Mouse (Mus musculus): ENCODE data around the gene Fxyd5.

Fxyd5 gene

GRCm38 (mm10) chr7:31042431-31042910, at the start of gene Fxyd5:
Gene Fxyd5, minus strand, starts transcription at chr7:31042481.
- DNase-seq (ENCODE audit: low spot score), result no peak

DNA sequence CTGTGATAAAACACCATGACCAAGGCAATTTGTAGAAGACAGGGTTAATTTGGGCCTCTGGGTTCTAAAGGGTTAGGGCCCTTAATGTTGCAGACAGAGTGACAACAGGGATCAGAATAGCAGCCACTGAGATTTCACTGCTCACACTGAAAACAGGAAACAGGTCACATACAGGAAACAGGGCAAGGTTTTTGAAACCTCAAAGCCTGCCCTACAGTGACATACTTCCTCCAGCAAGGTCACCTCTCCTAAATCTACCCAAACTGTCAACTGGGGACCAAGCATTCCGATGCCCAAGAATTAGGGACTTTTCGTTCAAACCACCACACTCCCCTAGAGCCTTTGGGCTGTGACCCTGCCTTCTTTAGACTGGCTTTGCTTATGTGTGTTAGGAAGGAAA, 47.4 kb upstream of the Fxyd5 start:
- no peak for DNase-seq (ENCODE audit: low spot score)

DNA sequence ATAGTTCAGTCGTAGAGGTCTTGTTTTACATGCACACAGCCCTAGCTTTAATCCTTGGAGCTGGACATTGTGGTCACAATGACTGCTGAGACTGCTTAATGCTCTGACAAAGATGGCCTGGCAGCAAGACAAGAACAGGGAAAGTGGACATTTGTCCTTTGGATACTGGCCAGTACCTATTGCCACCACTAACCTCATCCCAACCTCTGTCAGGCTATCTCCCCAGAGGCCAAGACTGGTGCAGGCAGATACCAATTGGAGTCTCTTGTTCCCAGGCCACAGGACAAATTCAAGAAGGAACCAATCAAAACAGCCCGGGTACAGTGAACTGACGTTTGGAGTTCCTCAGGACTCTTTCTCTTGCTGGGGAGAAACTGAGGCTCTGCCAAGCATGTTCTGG, 45.9 kb upstream of the Fxyd5 start:
- DNase-seq (ENCODE audit: low spot score), result no peak

DNA sequence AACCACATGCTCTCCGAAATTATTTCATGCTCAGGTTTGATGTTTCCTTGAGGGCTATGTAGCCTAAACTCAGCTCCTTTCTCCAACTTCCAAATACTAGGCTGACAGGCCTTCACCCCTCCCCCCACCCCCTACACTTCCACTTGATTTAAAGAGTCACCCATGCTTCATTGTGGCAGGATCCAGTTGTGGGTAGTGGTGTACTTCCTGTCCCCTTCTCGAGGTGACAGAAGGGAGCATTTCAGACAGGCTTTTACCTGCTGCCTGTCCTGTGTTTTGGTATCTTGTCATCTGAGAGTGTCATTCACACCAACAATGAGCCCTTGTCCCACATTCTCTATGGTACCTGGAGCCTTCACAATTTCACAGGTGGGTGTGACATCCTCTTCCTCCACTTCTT, 45.0 kb upstream of the Fxyd5 start:
- no peak for DNase-seq (ENCODE audit: low spot score)

DNA sequence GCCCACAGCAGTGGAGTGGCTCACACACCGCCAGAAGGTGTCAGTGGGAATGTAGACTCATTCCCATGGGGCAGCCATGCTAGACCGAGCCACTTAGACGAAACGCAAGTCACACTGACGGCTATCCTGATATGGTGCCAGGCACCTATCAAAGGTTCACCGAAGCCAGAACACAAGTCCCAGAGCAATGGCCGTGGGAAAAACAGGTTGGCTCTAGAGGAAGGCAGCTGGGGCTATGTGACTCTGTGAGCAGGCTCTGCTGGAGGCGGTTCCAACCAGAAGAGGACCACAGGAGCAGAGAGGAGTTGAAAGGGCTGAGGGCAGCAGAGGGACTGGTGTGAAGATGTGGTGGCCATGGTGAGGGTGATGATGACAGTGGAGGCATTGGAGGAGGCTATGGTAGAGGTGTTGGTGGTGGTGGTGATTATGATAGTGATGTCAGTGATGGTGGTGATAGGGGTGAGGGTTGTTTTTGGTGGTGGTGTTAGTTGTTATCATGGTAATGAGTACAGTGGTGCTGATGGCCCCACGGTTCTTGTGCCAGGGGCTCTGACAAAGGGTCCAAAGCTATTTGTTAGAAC, 44.0 kb upstream of the Fxyd5 start:
- no peak for DNase-seq (ENCODE audit: low spot score)

DNA sequence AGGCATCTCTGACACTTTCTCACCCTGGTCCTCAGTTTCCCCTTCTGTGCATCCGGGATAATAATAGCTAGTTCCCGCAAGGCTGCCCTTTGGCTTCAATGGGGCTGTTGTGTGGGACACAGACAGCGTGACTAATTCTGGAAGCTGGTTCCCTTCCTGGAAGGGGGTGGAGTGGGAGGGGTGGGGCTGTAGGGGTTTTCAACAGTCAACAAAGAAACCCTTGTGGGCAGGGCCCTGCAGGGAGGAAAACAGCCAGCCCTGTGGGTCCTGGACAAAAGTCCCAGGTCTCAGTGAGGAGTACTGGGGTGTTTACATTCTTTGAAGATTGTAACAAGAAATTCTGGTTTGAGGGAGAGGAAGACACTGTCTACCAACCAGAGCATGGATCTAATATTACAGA, 42.9 kb upstream of the Fxyd5 start:
- no peak for DNase-seq (ENCODE audit: low spot score)

- no peak for DNase-seq (ENCODE audit: low spot score)
These were observed 41.9 kb upstream of the Fxyd5 start for GRCm38 (mm10) chr7:31084140-31084539.

DNA sequence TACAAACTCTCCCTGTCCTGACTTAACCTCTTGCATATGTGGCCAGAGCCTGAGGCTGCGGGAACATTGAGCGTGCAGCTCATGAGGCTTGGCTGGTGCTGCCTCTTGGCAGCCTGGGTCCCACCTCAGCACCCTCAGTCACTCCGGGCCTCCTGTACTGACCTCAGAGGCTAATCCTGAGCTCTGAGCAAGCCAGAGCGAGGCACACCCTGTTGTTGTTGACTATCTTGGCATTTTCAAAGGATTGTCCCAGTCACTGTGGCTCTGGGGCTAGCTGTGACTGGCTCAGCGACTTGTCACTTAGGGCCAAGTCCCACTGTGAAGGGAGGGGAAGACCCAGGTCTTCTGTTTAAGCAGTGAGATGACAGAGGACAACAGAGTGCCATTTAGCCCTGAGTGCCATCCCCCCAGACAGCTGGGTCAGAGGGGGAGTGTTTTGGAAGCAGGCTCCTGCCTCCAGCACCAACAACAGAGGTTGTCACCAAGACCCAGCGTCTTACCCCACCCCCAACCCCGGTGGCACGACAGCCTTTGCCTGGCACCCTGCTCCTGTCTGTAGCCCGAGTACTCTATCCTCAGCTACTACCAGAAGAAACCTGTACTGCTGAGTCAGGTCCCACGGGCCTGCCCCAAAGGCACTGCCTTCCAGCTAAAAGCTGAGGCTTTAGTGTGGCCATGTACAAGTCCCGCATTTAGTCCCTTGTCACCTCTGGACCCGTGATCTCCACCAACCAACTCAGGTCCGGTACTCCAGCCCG, 40.7 kb upstream of the Fxyd5 start:
- DNase-seq (ENCODE audit: low spot score), result no peak

GRCm38 (mm10) chr7:31082106-31082505, 39.8 kb upstream of the Fxyd5 start:
- DNase-seq (ENCODE audit: low spot score), result no peak

DNA sequence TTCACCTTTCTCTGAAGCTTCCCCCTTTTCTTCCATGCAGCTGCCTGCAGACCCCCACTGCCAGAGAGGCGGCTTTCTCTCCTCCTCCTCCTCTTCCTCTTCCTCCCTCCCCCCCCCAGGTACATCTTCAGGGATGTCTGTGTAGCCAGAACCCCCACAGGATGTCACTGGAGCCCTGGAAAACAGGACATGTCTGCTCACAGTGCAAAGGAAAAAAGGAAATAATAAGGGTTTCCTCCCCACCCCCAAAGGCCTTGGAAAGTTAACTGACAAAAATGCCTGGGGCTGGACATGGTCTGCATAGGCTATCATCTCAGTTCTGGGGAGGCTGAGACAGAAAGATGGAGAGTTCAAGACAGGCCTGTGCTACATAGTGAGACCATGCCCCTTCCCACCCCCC, 38.8 kb upstream of the Fxyd5 start:
- DNase-seq (ENCODE audit: low spot score), result no peak

GRCm38 (mm10) chr7:31080611-31081010, 38.3 kb upstream of the Fxyd5 start:
- no peak for DNase-seq (ENCODE audit: low spot score)

DNA sequence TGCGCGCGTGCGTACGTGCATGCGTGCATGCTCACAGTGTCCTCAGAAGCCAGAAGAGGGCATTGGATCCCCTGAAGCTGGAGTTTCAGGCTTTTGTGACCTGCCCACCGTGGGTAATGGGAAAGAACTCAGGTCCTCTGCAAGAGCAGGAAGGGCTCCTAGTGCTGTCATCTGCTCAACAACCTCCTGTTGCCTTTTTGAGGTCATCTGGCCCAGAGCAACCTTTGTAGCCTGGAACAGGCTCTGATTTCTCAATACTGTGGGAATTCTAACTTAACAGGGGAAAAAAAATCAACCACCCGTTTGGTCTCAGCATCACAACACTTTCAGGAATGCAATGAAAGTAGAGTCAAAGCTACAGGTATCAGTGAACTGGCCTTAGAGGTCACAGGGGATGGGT, 37.4 kb upstream of the Fxyd5 start:
- DNase-seq (ENCODE audit: low spot score), result no peak

DNA sequence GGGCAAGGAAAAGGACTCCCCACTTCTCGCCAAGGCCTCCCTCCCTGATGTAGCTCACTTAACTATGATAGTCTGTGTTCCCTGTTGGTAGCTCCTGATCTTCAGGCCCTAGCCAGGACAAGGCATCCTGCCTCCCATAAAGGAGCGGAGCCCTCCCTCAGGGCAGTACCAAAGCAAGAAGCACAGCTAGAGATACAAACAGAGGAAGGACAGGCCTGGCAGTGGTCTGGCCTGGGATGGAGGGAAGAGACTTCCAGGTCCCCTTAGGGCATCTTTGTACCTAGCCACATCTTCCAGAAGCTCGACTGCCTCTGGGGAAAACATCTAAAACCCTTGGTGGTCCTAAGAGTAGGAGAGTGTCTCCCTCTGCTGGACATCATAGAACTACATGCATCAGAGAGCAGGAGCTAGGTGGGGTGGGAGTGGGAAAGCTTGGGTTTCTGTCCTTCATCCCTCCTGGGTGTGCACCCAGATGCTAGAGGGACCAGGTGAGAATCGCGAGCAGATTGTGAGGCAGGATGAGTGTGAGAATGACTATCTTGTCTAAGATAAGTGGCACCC, 35.7 kb upstream of the Fxyd5 start:
- no peak for DNase-seq (ENCODE audit: low spot score)

DNA sequence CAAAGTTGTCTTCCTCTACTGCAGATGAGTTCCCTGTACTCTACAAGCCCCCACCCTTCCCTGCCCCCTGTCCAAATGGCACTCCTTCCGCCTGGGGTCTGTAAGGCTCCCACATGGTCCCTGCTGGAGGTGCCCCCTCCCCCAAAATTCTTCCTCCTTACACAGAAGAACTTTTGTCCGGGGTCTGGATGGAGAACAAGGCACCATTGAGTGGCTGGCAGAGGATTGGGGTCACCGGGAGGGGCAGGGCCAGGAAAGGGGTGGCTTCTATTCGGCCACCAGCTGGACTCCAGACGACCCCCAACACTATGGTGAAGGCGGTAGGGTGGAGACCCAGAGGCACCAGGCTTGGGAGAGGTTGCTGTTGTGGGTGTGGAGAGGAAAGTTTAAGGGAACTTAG, 35.2 kb upstream of the Fxyd5 start:
- no peak for DNase-seq (ENCODE audit: low spot score)

DNA sequence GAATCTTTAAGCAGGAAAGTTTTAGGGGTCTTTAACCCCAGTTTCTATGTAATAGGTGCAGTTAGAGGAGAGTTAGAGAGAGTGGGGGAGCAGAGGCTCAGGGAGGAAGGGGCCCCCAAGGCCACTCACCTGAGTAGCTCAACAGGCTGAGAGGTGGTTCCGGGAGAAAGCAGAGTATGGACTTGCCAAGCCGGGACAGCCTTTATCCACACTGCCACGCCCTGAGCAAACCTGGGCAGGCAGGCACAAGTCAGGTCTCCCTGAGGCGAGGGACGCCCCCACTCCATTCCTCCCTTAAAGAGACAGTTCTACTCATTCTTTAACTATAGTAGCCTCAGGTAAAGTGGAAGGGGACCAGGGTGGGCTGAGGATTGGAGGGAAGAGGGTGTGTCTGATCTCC, 34.2 kb upstream of the Fxyd5 start, which contains the start of gene Fxyd3:
Gene Fxyd3, minus strand, starts transcription at position 213 of the 400 bp plus-strand sequence.
- no peak for DNase-seq (ENCODE audit: low spot score)

DNA sequence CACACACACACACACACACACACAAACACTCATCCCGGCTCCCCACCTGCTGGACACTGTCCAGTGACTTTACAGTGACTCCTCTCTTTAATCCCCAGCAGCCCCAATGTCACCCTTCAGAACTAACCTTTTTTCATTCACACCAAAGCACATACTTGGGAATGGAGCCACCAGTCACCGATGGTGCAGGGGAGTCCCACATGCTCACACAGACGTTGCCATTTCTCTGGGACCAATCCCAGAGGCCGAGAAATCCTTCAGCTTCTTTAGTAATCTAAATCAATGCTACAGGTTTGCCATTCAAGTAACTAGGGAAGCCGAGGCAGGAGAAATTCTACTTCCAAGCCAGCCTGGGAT, 32.4 kb upstream of the Fxyd5 start:
- no peak for DNase-seq (ENCODE audit: low spot score)

DNA sequence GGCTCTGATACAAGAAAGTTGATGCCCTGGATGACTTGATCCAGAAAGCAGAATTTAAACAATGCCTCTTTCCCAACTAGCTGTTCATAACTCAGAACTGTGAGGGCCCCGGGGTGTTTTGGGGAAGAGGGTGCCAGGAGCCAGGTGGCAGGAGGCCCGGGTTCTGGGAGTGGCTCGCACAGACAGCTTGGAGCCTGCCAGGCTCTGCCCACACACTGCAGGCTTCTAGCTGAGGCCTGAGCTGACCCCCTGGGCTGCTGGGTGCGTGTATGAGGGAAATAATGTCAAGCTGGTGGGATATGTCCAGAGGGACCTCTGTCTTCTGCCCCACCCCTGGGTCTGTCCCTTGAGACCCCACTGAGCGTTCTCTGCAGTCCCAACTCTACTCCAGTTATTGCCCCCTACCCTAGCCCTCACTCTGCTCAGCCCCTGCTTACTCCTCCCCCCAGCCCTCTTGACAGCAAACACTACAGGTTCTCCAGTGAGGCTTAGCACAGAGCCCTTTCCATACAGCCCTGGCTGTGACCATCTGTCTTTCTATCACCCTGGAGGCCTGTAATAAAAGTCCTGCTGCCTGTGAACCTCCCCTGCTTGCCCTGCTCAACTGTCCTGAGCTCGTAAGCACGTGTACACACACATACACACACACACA, 31.9 kb upstream of the Fxyd5 start:
- DNase-seq (ENCODE audit: low spot score), result no peak

GRCm38 (mm10) chr7:31073546-31073945, 31.3 kb upstream of the Fxyd5 start:
- no peak for DNase-seq (ENCODE audit: low spot score)

DNA sequence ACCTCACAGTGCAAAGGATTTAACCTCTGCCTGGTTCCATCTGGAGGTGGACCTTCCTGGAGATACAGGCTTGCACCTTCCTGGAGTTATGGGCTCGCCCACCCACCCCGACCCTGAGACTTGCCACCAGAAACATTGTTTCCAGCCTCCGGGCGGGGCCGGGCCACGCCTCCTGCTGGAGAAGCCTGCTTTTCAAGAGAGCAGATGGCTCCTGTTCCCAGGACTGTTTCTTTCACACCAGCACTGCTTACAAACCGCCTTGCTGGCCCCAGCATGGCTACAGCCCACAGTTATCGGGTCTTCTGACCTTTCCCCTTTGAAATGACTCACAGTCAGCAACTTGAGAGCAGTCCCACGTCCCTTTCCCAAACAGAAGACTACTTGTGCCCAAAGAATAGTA, 30.0 kb upstream of the Fxyd5 start:
- DNase-seq (ENCODE audit: low spot score), result no peak

DNA sequence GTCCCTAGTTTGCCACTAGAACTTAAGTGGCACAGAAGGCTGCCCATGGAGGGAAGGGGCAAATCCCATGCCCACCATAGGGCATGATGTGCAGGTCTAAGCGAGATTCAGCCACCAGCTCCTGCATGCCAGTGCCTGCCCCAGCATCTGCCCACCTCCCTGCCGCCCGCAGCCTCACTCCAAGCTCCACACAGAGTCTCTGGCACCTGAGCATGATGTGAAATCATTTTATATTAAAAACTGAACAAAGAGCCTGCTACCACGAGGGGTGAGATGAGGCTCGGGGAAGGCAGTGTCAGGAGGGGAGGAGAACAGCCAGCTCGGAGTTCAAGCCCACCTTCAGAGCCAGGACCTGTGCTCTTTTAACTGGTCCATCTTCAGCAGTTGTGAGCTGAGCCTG, 28.0 kb upstream of the Fxyd5 start:
- no peak for DNase-seq (ENCODE audit: low spot score)

- DNase-seq (ENCODE audit: low spot score), result no peak
These were observed 27.2 kb upstream of the Fxyd5 start for GRCm38 (mm10) chr7:31069491-31069890.

- no peak for DNase-seq (ENCODE audit: low spot score)
These were observed 25.6 kb upstream of the Fxyd5 start for GRCm38 (mm10) chr7:31067836-31068235.

DNA sequence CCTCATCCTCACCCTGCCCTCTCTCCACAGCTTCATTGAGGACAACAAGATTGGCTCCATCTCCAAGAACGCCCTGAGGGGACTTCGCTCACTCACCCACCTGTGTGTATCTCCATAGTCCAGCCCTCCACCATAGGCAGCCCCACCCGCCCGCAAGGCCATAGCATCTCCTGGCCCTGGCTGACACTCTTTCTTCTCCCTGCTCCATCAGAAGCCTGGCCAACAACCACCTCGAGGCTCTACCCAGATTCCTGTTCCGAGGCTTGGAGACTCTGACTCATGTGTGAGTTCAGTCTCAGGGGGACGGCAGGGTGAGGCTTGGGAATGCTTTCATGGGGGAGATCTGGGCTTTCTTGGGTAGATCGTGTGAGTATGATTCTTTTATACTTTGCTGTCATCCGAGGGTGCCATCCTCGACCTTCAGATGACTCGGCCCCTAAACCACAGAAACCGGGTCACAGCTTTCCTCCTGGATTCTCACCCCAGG, 20.8 kb upstream of the Fxyd5 start:
- no peak for DNase-seq (ENCODE audit: low spot score)

All from yolk sac, embryonic 10.5 days (tissue).